Mouse (Mus musculus) large intestine, adult 2 months (tissue): ENCODE measurements around the gene Odam. TPM values are rescaled to one million over a fixed set of nuclear protein-coding genes. Genes with fewer than 3 reads are reported as not detected.

Source experiments
- DNase-seq: peaks from one replicate; pipeline ENCODE4 v3.0.0-alpha.2; 2012; ENCODE audit warnings: low read depth, low spot score
- WGBS: fragments of 180-500 bp; shearing (Covaris S2); methylation state at CpG from one replicate; pipeline ENCODE4 v1.1.7; 2018; 5-methylcytosine and 5-hydroxymethylcytosine counted together
- polyA plus RNA-seq: library from polyadenylated mRNA; depleted of rRNA; stranded (reverse); fragments of >200 nt; gene quantifications from 2 replicates; pipeline ENCODE4 v1.2.3, GENCODE M21; 2012; rRNA removed

Gene Odam
- not detected in 2 replicates for polyA plus RNA-seq

GRCm38 (mm10) chr5:87884729-87885128 lies at the start of gene Odam:
TSS of gene Odam (plus strand) at chr5:87885029.
- 87% methylated on average over 1 of the region's 1 CpGs for WGBS
- DNase-seq, result no peak

- WGBS, result 75% methylated on average over 3 of the region's 3 CpGs
Measured at GRCm38 (mm10) chr5:87855136-87855716, 29.6 kb upstream of the Odam start.

GRCm38 (mm10) chr5:87870084-87870483 lies 14.7 kb upstream of the Odam start:
- no peak for DNase-seq
- WGBS, result 45% methylated on average over 2 of the region's 2 CpGs

More at GRCm38 (mm10) chr5:87855136-87855716, 29.6 kb upstream of the Odam start:
- DNase-seq, result no peak

- no peak for DNase-seq
- WGBS, result 34% methylated on average over 4 of the region's 4 CpGs
Measured at GRCm38 (mm10) chr5:87871423-87871822, 13.4 kb upstream of the Odam start.

GRCm38 (mm10) chr5:87925372-87925771 lies 40.5 kb downstream of the Odam start, which contains the start of gene Csn3:
TSS of gene Csn3 (plus strand) at chr5:87925579.
- no peak for DNase-seq
- WGBS, result 46% methylated on average over 5 of the region's 5 CpGs

- 78% methylated on average over 1 of the region's 1 CpGs for WGBS
- DNase-seq, result no peak
Measured at GRCm38 (mm10) chr5:87931603-87932002, 46.8 kb downstream of the Odam start.

- WGBS, result 35% methylated on average over 3 of the region's 3 CpGs
- no peak for DNase-seq
Measured at GRCm38 (mm10) chr5:87940752-87941151, 55.9 kb downstream of the Odam start.

- no peak for DNase-seq
Measured at GRCm38 (mm10) chr5:87942515-87942914, 57.7 kb downstream of the Odam start.

Other genes starting within 250 kb of the Odam start
- not detected in 2 replicates for gene Csn1s1, start 218.8 kb upstream of the Odam start, polyA plus RNA-seq
- gene Csn2, start 185.4 kb upstream of the Odam start, polyA plus RNA-seq, result 0.80 and 0.94 TPM in 2 replicates
- not detected in 2 replicates for gene Csn1s2a, start 110.5 kb upstream of the Odam start, polyA plus RNA-seq
- not detected in 2 replicates for gene Csn1s2b, start 76.9 kb upstream of the Odam start, polyA plus RNA-seq
- gene Prr27, start 59.3 kb upstream of the Odam start, polyA plus RNA-seq, result not detected in 2 replicates
- gene Csn3, start 40.5 kb downstream of the Odam start, polyA plus RNA-seq, result not detected in 2 replicates
- not detected in 2 replicates for gene 2310003L06Rik, start 84.4 kb downstream of the Odam start, polyA plus RNA-seq
- not detected in 2 replicates for gene Gm28434, start 84.5 kb downstream of the Odam start, polyA plus RNA-seq
- not detected in 2 replicates for gene Cabs1, start 94.4 kb downstream of the Odam start, polyA plus RNA-seq
- gene Smr3a, start 117.5 kb downstream of the Odam start, polyA plus RNA-seq, result not detected in 2 replicates
- gene Smr2, start 201.5 kb downstream of the Odam start, polyA plus RNA-seq, result not detected in 2 replicates
- not detected in 2 replicates for gene Gm11116, start 226.5 kb downstream of the Odam start, polyA plus RNA-seq